In genomic region chr3:104741954-104742353, GRCm38 (mm10) we compare ENCODE assay signal across 24 mouse cellular contexts. TPM values are rescaled to one million over a fixed set of nuclear protein-coding genes. Genes with fewer than 3 reads are reported as not detected.
"Had no signal": no experiment of that assay in that cellular context is flagged by ENCODE, and none has a peak within 500 bp of the region (broad histone marks: within the 10 kb centered on the region; RNA-seq: fewer than 3 reads in every experiment).

No protein-coding gene starts in this region.

- H3K36me3 ChIP-seq: liver, embryonic 12.5 days; midbrain, embryonic 10.5 days; midbrain, embryonic 12.5 days; midbrain, embryonic 15.5 days; neural tube, embryonic 12.5 days had no signal

- H3K4me1 ChIP-seq: liver, embryonic 12.5 days; midbrain, embryonic 10.5 days; midbrain, embryonic 12.5 days; midbrain, embryonic 15.5 days; neural tube, embryonic 12.5 days had no signal

- H3K4me2 ChIP-seq: liver, embryonic 12.5 days; lung, embryonic 14.5 days; midbrain, embryonic 12.5 days; midbrain, embryonic 15.5 days; neural tube, embryonic 12.5 days had no signal

- H3K4me3 ChIP-seq: liver, embryonic 12.5 days; midbrain, embryonic 10.5 days; midbrain, embryonic 12.5 days; midbrain, embryonic 15.5 days; neural tube, embryonic 12.5 days had no signal

- H3K9ac ChIP-seq: liver, embryonic 12.5 days; liver, embryonic 14.5 days; lung, embryonic 14.5 days; midbrain, embryonic 12.5 days; midbrain, embryonic 15.5 days; neural tube, embryonic 12.5 days had no signal

- DNase-seq: lung, adult 18-20 months; lung, embryonic 14.5 days; lung, postnatal 10 days; lung, postnatal 4 days; right cerebral cortex, postnatal 25 days; right cerebral cortex, postnatal 4 days; spleen, adult 18-20 months; thymus, adult 18-20 months; thymus, postnatal 25 days; thymus, postnatal 4 days had no signal

- ATAC-seq: liver, embryonic 12.5 days; midbrain, embryonic 15.5 days had no signal

- H3K9me3 ChIP-seq: liver, embryonic 12.5 days; midbrain, embryonic 10.5 days; midbrain, embryonic 12.5 days; midbrain, embryonic 15.5 days; neural tube, embryonic 12.5 days had no signal

- H3K27me3 ChIP-seq: midbrain, embryonic 12.5 days; midbrain, embryonic 15.5 days; neural tube, embryonic 12.5 days had no signal

- H3K27ac ChIP-seq: liver, embryonic 12.5 days; liver, embryonic 14.5 days; midbrain, embryonic 10.5 days; midbrain, embryonic 12.5 days; midbrain, embryonic 15.5 days; neural tube, embryonic 12.5 days had no signal

RNA-seq across cellular contexts. Expression of gene Ppm1j, which starts 38.9 kb away (rescaled TPM):
- total RNA-seq: megakaryocyte-erythroid progenitor cell, adult 5-6 weeks; neutrophil, adult 5-6 weeks had no signal

RNA-seq across cellular contexts. Expression of gene Fam19a3, which starts 39.7 kb away (rescaled TPM):
- total RNA-seq: megakaryocyte, adult 5-6 weeks; megakaryocyte-erythroid progenitor cell, adult 5-6 weeks; neutrophil, adult 5-6 weeks had no signal
- polyA plus RNA-seq: liver, embryonic 12.5 days; liver, embryonic 16.5 days; lung, embryonic 14.5 days; midbrain, embryonic 12.5 days; midbrain, postnatal 0 days; neural tube, embryonic 12.5 days; neural tube, embryonic 14.5 days; stomach, embryonic 14.5 days; thymus, postnatal 0 days had no signal

RNA-seq across cellular contexts. Expression of gene Rhoc, which starts 46.2 kb away (rescaled TPM):
- total RNA-seq: megakaryocyte-erythroid progenitor cell, adult 5-6 weeks had no signal
